Mouse (Mus musculus) left cerebral cortex, adult 2 months (tissue): ENCODE measurements around the gene Tgm4. TPM values are rescaled to one million over a fixed set of nuclear protein-coding genes. Genes with fewer than 3 reads are reported as not detected.

Source experiments
- DNase-seq, 2 experiments: peaks; one replicate each; pipeline ENCODE4 v3.0.0; 2021 to 2022; ENCODE audit warnings: low spot score in 2 of 2, mixed read lengths in 1 of 2; ENCODE audit errors: extremely low spot score in 1 of 2
- H3K27ac ChIP-seq: fragments of 200-600 bp; 2 replicates; pipeline ENCODE4 v1.8.1; 2022
- H3K4me3 ChIP-seq: fragments of 200-600 bp; 2 replicates; pipeline ENCODE4 v1.8.1; 2022
- CTCF ChIP-seq: fragments of 200-600 bp; IDR thresholded peaks from 2 replicates; pipeline ENCODE4 v1.8.1; 2022; ENCODE audit warnings: antibody characterized with exemption, mild to moderate bottlenecking, moderate library complexity
- intact Hi-C: fragments of 180-260 bp; cut with DNase I; formaldehyde crosslinking; loops from one replicate; pipeline ENCODE4 v1.15.1; 2025
- total RNA-seq, 2 experiments: library from RNA; stranded (reverse); gene quantifications; 2 replicates each; pipeline ENCODE4 v1.2.3; 2021

Gene Tgm4
- total RNA-seq, 2 experiments from 2014 or later, result 1.8 to 2.6 TPM

- Histone ChIP-seq H3K27ac (no peak overlapping the region), H3K4me3 (no peak overlapping the region)
- intact Hi-C loops, result loop anchor here (10.0 kb wide), 1 partner anchor 325 kb away; no protein-coding TSS in a partner anchor
- DNase-seq, result no peak
- TF ChIP-seq CTCF, result no peak
Measured at GRCm38 (mm10) chr9:123060172-123060571, 25.6 kb downstream of the Tgm4 start.

DNA sequence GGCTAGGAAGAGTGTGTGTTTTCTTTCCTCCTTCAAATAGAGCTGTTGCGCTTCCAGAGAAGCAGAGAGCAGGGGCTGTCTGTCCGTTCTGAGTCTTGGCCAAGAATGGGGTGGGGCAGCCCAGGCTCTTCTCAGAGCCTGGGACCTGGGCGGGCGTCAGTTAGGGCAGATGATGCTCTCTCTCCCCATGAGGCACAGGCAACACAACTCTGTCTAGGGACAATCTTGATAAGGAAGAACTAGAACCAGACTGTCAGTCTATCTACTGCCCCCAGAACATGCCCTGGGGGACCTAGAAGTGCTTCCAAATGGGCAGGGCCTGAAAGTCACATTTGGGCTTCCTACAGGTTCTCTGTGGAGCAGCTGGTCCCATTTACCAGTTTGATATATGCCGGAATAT lies 44.6 kb downstream of the Tgm4 start:
- intact Hi-C loops, result no loop called here
- TF ChIP-seq CTCF, result no peak
- DNase-seq, result no peak
- Histone ChIP-seq H3K4me3 (no peak overlapping the region), H3K27ac (no peak overlapping the region)

- H3K4me3 ChIP-seq, result no peak overlapping the region
- TF ChIP-seq CTCF, result no peak
- H3K27ac ChIP-seq, result no peak overlapping the region
- no peak for DNase-seq
- intact Hi-C loops, result no loop called here
Measured at GRCm38 (mm10) chr9:123080355-123080754, 45.8 kb downstream of the Tgm4 start.

- TF ChIP-seq CTCF, result no peak
- no peak for DNase-seq
- Histone ChIP-seq H3K4me3 (no peak overlapping the region), H3K27ac (no peak overlapping the region)
- intact Hi-C loops, result no loop called here
Measured at GRCm38 (mm10) chr9:123080796-123081195, 46.3 kb downstream of the Tgm4 start.

GRCm38 (mm10) chr9:123085373-123085772 lies 50.8 kb downstream of the Tgm4 start:
- intact Hi-C loops, result no loop called here
- no peak overlapping the region for H3K4me3 ChIP-seq
- no peak for TF ChIP-seq CTCF
- no peak overlapping the region for H3K27ac ChIP-seq
- no peak for DNase-seq

- Histone ChIP-seq H3K4me3 (no peak overlapping the region), H3K27ac (no peak overlapping the region)
- no peak for TF ChIP-seq CTCF
- DNase-seq, result no peak
- intact Hi-C loops, result no loop called here
Measured at GRCm38 (mm10) chr9:123087558-123087957, 53.0 kb downstream of the Tgm4 start.

GRCm38 (mm10) chr9:123090844-123091243 lies 56.3 kb downstream of the Tgm4 start:
- H3K27ac ChIP-seq, result no peak overlapping the region
- no peak for DNase-seq
- H3K4me3 ChIP-seq, result no peak overlapping the region
- intact Hi-C loops, result no loop called here
- TF ChIP-seq CTCF, result no peak

- DNase-seq, result no peak
Measured at GRCm38 (mm10) chr9:123099631-123100455, 65.3 kb downstream of the Tgm4 start.

GRCm38 (mm10) chr9:123103425-123103824 lies 68.9 kb downstream of the Tgm4 start:
- Histone ChIP-seq H3K27ac (no peak overlapping the region), H3K4me3 (no peak overlapping the region)
- no peak for DNase-seq
- intact Hi-C loops, result no loop called here
- no peak for TF ChIP-seq CTCF

More at GRCm38 (mm10) chr9:123099631-123100455, 65.3 kb downstream of the Tgm4 start:
- TF ChIP-seq CTCF, result no peak
- intact Hi-C loops, result no loop called here
- Histone ChIP-seq H3K27ac (no peak overlapping the region), H3K4me3 (no peak overlapping the region)

- intact Hi-C loops, result no loop called here
- TF ChIP-seq CTCF, result no peak
- Histone ChIP-seq H3K4me3 (no peak overlapping the region), H3K27ac (no peak overlapping the region)
- no peak for DNase-seq
Measured at GRCm38 (mm10) chr9:123104362-123104761, 69.8 kb downstream of the Tgm4 start.

- H3K4me3 ChIP-seq, result no peak overlapping the region
- no peak overlapping the region for H3K27ac ChIP-seq
- intact Hi-C loops, result no loop called here
- no peak for DNase-seq
- no peak for TF ChIP-seq CTCF
Measured at GRCm38 (mm10) chr9:123107186-123107585, 72.7 kb downstream of the Tgm4 start.

GRCm38 (mm10) chr9:123109188-123109587 lies 74.7 kb downstream of the Tgm4 start:
- H3K4me3 ChIP-seq, result no peak overlapping the region
- no peak overlapping the region for H3K27ac ChIP-seq
- no peak for DNase-seq
- intact Hi-C loops, result no loop called here
- TF ChIP-seq CTCF, result no peak

DNA sequence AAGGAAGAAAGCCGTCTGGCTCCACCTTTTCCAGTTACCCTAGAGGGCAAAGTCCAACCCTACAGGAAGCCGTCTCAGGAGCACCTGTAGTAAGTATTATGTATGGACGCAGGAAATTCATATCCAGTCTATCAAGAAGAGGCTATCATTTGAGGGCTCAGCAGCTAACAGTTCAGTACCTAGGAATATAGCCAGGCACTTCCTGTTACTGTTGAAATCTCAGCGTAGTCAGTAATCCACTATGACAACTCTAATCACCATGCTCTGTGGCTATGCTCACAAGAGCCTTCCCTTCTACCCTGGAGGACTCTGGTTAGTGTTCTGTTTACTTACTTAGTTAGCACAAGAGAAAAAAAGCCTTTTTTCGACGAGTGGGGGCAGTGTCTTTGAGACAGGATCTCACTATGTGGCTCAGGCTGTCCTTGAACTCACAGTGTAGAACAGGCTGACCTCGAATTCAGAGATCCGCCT lies 77.3 kb downstream of the Tgm4 start:
- TF ChIP-seq CTCF, result no peak
- Histone ChIP-seq H3K27ac (no peak overlapping the region), H3K4me3 (peak overlapping the region; percentile 83; the same call in 1 of the 2 replicates)
- DNase-seq, result no peak
- intact Hi-C loops, result loop anchor here (2.0 to 5.0 kb wide), 2 partner anchors 89 to 159 kb away; partner anchors contain the start of genes 1110059G10Rik and Kif15
